Mouse (Mus musculus) adrenal gland, adult (tissue): ENCODE data around the gene Ints6l.
A peak's percentile ranks its signal among the peaks of the same experiment; 100 is the strongest.
"Not testable (repeated sequence)": the region's sequence is repeated elsewhere in the genome, so short reads cannot be mapped to it uniquely, and the experiment has no call there.

Source experiments
- DNase-seq, 2 experiments: peaks; one replicate each; pipeline ENCODE4 v3.0.0; 2022 to 2023; ENCODE audit warnings: low spot score in 1 of 2; ENCODE audit not compliant: inconsistent age in 2 of 2

The Ints6l gene

GRCm38 (mm10) chrX:56497241-56497640 lies 42.6 kb downstream of the Ints6l start:
- peak; percentile 52 to 76 for DNase-seq

- DNase-seq: not testable (repeated sequence)
Measured at GRCm38 (mm10) chrX:56524442-56524841, 69.8 kb downstream of the Ints6l start, which contains the start of gene Gm10477. Gm10477 (plus strand) TSS chrX:56524742.

GRCm38 (mm10) chrX:56531266-56531665 lies 76.6 kb downstream of the Ints6l start:
- peak; percentile 39 to 81 for DNase-seq

GRCm38 (mm10) chrX:56537162-56537561 lies 82.5 kb downstream of the Ints6l start:
- DNase-seq: peak in 1 of 2 experiments; percentile 3

- DNase-seq: no peak
Measured at GRCm38 (mm10) chrX:56549506-56549905, 94.8 kb downstream of the Ints6l start, which contains the start of gene Gm648. Gm648 (minus strand) TSS chrX:56549606.

- no peak for DNase-seq
Measured at GRCm38 (mm10) chrX:56553584-56553983, 98.9 kb downstream of the Ints6l start.
